ENCODE assay signal across 9 mouse cellular contexts in the genomic region with DNA sequence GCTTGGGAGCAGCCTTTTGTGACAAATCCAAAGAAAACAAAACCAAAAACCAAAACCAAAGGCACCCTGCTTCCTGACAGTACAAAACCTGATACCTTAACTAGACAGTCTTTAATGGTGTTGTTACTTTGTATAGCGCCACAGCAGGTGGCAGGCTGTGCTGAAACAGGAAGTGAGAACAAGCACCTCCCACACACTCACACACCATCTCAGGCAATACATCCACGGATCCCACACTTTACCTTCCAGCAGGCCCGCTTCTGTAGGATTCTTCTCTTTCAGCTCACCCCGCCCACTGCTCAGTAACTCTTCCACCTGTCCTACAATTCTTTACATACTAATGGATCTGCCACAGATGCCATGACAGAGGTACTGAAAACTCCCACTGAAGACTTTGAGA. TPM values are rescaled to one million over a fixed set of nuclear protein-coding genes. Genes with fewer than 3 reads are reported as not detected.
DNase-seq lines count a peak whose midpoint lies in the region; ATAC-seq lines count a peak whose summit lies in the region.
"Had no signal": no experiment of that assay in that cellular context is flagged by ENCODE, and none has a peak within 500 bp of the region (broad histone marks: within the 10 kb centered on the region; RNA-seq: fewer than 3 reads in every experiment).

No protein-coding gene starts in this region.

- peak; percentile 62 for DNase-seq in layer of hippocampus, adult 11-12 months (ENCODE audit: low spot score)
- DNase-seq in layer of hippocampus, postnatal 25 days (ENCODE audit: extremely low spot score in 1 of 2, low spot score in 1 of 2): no peak
- DNase-seq in B cell, adult 2 months: peak; percentile 69 to 74
- DNase-seq in right cerebral cortex, adult 2 months (ENCODE audit: low spot score in 2 of 2): peak; percentile 76 to 82
- DNase-seq in ovary, postnatal 10 days (ENCODE audit: low spot score): no peak
- DNase-seq in urinary bladder, postnatal 36 days (ENCODE audit: low spot score in 2 of 2): no peak
- DNase-seq in kidney, postnatal 4 days: no peak
- DNase-seq: cerebellum, adult 9-11 months had no signal

- peak; percentile 79 for ATAC-seq in activated CD4-positive, CD25-positive, alpha-beta regulatory T cell, adult 4 months

RNA-seq across cellular contexts. Expression of gene Lamc1, which starts 44.6 kb away (rescaled TPM):
- total RNA-seq in layer of hippocampus, postnatal 25 days (2021): 10 to 100 TPM; 30.8 to 31.8 TPM
- polyA plus RNA-seq in activated CD4-positive, CD25-positive, alpha-beta regulatory T cell, adult 4 months (2017; shearing (Covaris generic)): 1 to 10 TPM; 6.7 to 10.0 TPM

Comparison
In these comparisons a context has a peak if more than half of its experiments do, and no peak if none do; other contexts are left out.
1. DNase-seq: peak in layer of hippocampus, adult 11-12 months (single experiment), B cell, adult 2 months (2 of 2) and right cerebral cortex, adult 2 months (2 of 2); none in layer of hippocampus, postnatal 25 days (0 of 2), ovary, postnatal 10 days (single experiment), urinary bladder, postnatal 36 days (0 of 2) and kidney, postnatal 4 days (0 of 2).